Mouse (Mus musculus) midbrain, embryonic 14.5 days (tissue): Measurements from ENCODE around the gene Ciart. TPM values are rescaled to one million over a fixed set of nuclear protein-coding genes. Genes with fewer than 3 reads are reported as not detected.
"Not testable (repeated sequence)": the region's sequence is repeated elsewhere in the genome, so short reads cannot be mapped to it uniquely, and the experiment has no call there.

Experiments used
- ATAC-seq: fragments of 200-750 bp; cut with Nextera tagmentation; 2 replicates; pipeline ENCODE4 v1.8.0; 2017; ENCODE audit warnings: moderate number of reproducible peaks, moderate library complexity; ENCODE audit not compliant: low FRiP score, low TSS enrichment
- DNase-seq: peaks from one replicate; pipeline ENCODE4 v3.0.0-alpha.2; 2015
- H3K27ac ChIP-seq: fragments of 300-500 bp; sonication (generic); replicated peaks from 2 replicates; pipeline ENCODE4 v1.5.1; 2014; ENCODE audit warnings: mild to moderate bottlenecking, low read depth, low read length, moderate library complexity
- H3K27me3 ChIP-seq: fragments of 300-500 bp; sonication (generic); 2 replicates; pipeline ENCODE4 v1.6.1; 2014; ENCODE audit warnings: low read length, control low read depth, mixed read lengths; ENCODE audit not compliant: control insufficient read depth, insufficient read depth
- H3K36me3 ChIP-seq: fragments of 300-500 bp; sonication (generic); 2 replicates; pipeline ENCODE4 v1.6.1; 2014; ENCODE audit warnings: low read length, control low read depth; ENCODE audit not compliant: control insufficient read depth, insufficient read depth
- H3K4me1 ChIP-seq: fragments of 300-500 bp; sonication (generic); 2 replicates; pipeline ENCODE4 v1.6.1; 2014; ENCODE audit warnings: mild to moderate bottlenecking, antibody characterized with exemption, low read length, control low read depth; ENCODE audit not compliant: control insufficient read depth, insufficient read depth
- H3K4me2 ChIP-seq: fragments of 300-500 bp; sonication (generic); 2 replicates; pipeline ENCODE4 v1.6.1; 2014; ENCODE audit warnings: mild to moderate bottlenecking, low read length, moderate library complexity
- H3K4me3 ChIP-seq: fragments of 300-500 bp; sonication (generic); replicated peaks from 2 replicates; pipeline ENCODE4 v1.5.1; 2014; ENCODE audit warnings: low read depth, low read length
- H3K9ac ChIP-seq: fragments of 300-500 bp; sonication (generic); replicated peaks from 2 replicates; pipeline ENCODE4 v1.6.1; 2014; ENCODE audit warnings: mild to moderate bottlenecking, low read length, moderate library complexity
- H3K9me3 ChIP-seq: fragments of 300-500 bp; sonication (generic); 2 replicates; pipeline ENCODE4 v1.6.1; 2016; ENCODE audit warnings: low read length, control low read depth, mixed read lengths; ENCODE audit not compliant: control insufficient read depth
- WGBS: fragments of 180-500 bp; shearing (Covaris S2); extraction: QIAGEN DNeasy Blood & Tissue Kit; methylation state at CpG from one replicate; pipeline ENCODE4 v1.1.7; 2014; 5-methylcytosine and 5-hydroxymethylcytosine counted together
- polyA plus RNA-seq: library from polyadenylated mRNA; unstranded; fragments of >200 nt; fragmentation: Nextera tagmentation; extraction: Ambion mirVana; gene quantifications from 2 replicates; pipeline ENCODE4 v1.2.1, GENCODE M21; 2014

Ciart gene
- polyA plus RNA-seq, 1 experiment from 2014 or later: 3.9 TPM

GRCm38 (mm10) chr3:95893606-95894316 is 11.7 kb upstream of the Ciart start, which contains the start of gene Aph1a:
Aph1a (plus strand) TSS chr3:95893969.
- ATAC-seq (peak; percentile 98), DNase-seq (peak; percentile 97)
- Histone ChIP-seq H3K9ac (peak within 1 kb of the TSS; percentile 72), H3K4me1 (peaks cover 12% of the 10 kb centered on the region), H3K27ac (peak within 1 kb of the TSS; percentile 71), H3K4me3 (peak within 1 kb of the TSS; percentile 59), H3K4me2 (peak within 1 kb of the TSS; percentile 92)
- not testable (repeated sequence) for H3K27me3 ChIP-seq, H3K9me3 ChIP-seq, H3K36me3 ChIP-seq
- under 1% methylated on average over 25 of the region's 43 CpGs for WGBS

DNA sequence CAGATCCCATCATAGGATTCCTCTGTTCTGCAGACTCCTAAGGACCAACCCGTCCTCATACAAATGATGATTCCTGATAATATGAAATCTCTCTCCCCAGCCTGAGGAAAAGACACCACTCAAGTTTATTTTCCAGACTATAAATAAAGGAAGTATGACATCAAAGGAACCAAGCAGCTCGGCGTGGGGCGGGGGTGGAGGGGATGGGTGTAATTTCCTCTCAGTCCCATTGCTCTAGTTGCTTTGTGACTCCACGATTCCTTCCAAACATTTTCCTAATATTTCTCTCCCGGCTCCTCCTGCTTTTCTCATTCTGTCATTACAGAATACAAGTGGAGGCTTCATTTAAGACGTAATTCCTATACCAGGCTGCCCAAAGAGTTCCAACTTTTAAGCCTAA is 11.1 kb upstream of the Ciart start:
- Histone ChIP-seq H3K36me3 (peaks cover 5% of the 10 kb centered on the region; the same call in 1 of the 2 replicates), H3K4me1 (peaks cover 12% of the 10 kb centered on the region), H3K9me3 (no peaks in the 10 kb centered on the region), H3K4me3 (peak overlapping the region; percentile 59), H3K27ac (peak overlapping the region; percentile 71), H3K4me2 (peak overlapping the region; percentile 58), H3K27me3 (no peaks in the 10 kb centered on the region), H3K9ac (0 out of 2 replicates have a peak overlapping the region, but pooled peaks have one; percentile 14)
- 26% methylated on average over 7 of the region's 7 CpGs for WGBS
- DNase-seq (no peak), ATAC-seq (no peak)

- Histone ChIP-seq H3K4me1 (peaks cover 12% of the 10 kb centered on the region), H3K9ac (no peak overlapping the region)
- no peak for ATAC-seq
Observed at GRCm38 (mm10) chr3:95892066-95893052, 10.3 kb upstream of the Ciart start.

GRCm38 (mm10) chr3:95891211-95892065 is 9.4 kb upstream of the Ciart start, which contains the start of gene BC028528:
BC028528 (minus strand) TSS chr3:95892005.
- Histone ChIP-seq H3K4me2 (peak within 1 kb of the TSS; percentile 27), H3K36me3 (no peaks in the 10 kb centered on the region), H3K9me3 (no peaks in the 10 kb centered on the region), H3K4me1 (peaks cover 12% of the 10 kb centered on the region), H3K27ac (peak within 1 kb of the TSS; percentile 8; the same call in 1 of the 2 replicates), H3K9ac (no peak within 1 kb of the TSS), H3K27me3 (no peaks in the 10 kb centered on the region), H3K4me3 (0 out of 2 replicates have a peak within 1 kb of the TSS, but pooled peaks have one; percentile 2)
- ATAC-seq: no peak
- 28% methylated on average over 12 of the region's 12 CpGs for WGBS
- DNase-seq: no peak

More at GRCm38 (mm10) chr3:95892066-95893052, 10.3 kb upstream of the Ciart start:
- WGBS: 44% methylated on average over 11 of the region's 11 CpGs
- no peak for DNase-seq
- Histone ChIP-seq H3K27ac (peak overlapping the region; percentile 8; the same call in 1 of the 2 replicates), H3K36me3 (no peaks in the 10 kb centered on the region), H3K27me3 (no peaks in the 10 kb centered on the region), H3K9me3 (no peaks in the 10 kb centered on the region), H3K4me2 (peak overlapping the region; percentile 27), H3K4me3 (no peak overlapping the region)

GRCm38 (mm10) chr3:95889664-95890063 is 7.6 kb upstream of the Ciart start:
- Histone ChIP-seq H3K27me3 (no peaks in the 10 kb centered on the region), H3K36me3 (no peaks in the 10 kb centered on the region), H3K4me3 (no peak overlapping the region), H3K4me2 (no peak overlapping the region), H3K4me1 (peaks cover 5% of the 10 kb centered on the region), H3K27ac (no peak overlapping the region), H3K9me3 (no peaks in the 10 kb centered on the region), H3K9ac (no peak overlapping the region)
- ATAC-seq (no peak), DNase-seq (no peak)
- 87% methylated on average over 3 of the region's 3 CpGs for WGBS

DNA sequence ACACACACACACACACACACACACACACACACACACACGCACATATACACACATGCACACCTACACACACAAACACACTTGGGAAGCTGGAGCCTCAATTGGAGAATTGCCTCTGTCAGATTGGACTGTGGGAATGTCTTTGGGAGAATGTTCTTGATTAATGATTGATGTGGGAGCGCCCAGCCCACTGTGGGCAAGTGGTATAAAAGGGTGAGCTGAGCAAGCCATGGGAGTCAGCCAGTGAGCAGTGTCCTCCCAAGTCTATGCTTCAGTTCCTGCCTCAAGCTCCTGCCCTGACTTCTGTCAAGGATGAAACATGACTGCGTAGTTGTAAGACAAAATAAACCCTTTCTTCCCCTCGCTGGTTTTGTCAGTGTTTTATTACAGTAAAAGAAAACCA is 5.5 kb upstream of the Ciart start:
- DNase-seq: no peak

GRCm38 (mm10) chr3:95884400-95884799 is 2.3 kb upstream of the Ciart start:
- DNase-seq: no peak
- ATAC-seq: no peak
- Histone ChIP-seq H3K27me3 (no peaks in the 10 kb centered on the region; the same call in 1 of the 2 replicates), H3K4me3 (no peak overlapping the region), H3K4me1 (peaks cover 9% of the 10 kb centered on the region; the same call in 1 of the 2 replicates), H3K4me2 (no peak overlapping the region), H3K9me3 (no peaks in the 10 kb centered on the region), H3K9ac (no peak overlapping the region), H3K27ac (no peak overlapping the region), H3K36me3 (no peaks in the 10 kb centered on the region)
- WGBS: 84% methylated on average over 5 of the region's 5 CpGs

More for the DNA sequence above, 5.5 kb upstream of the Ciart start:
- Histone ChIP-seq H3K4me1 (peaks cover 4% of the 10 kb centered on the region; the same call in 1 of the 2 replicates), H3K4me2 (no peak overlapping the region), H3K4me3 (no peak overlapping the region), H3K27ac (no peak overlapping the region), H3K9ac (no peak overlapping the region), H3K27me3 (no peaks in the 10 kb centered on the region; the same call in 1 of the 2 replicates), H3K9me3 (no peaks in the 10 kb centered on the region), H3K36me3 (no peaks in the 10 kb centered on the region)
- WGBS: 81% methylated on average over 4 of the region's 4 CpGs
- ATAC-seq: no peak
